Mouse (Mus musculus): Measurements from ENCODE around the gene Smg6.
"Not testable (repeated sequence)": the region's sequence is repeated elsewhere in the genome, so short reads cannot be mapped to it uniquely, and the experiment has no call there.

The Smg6 gene

GRCm38 (mm10) chr11:75167643-75168589, 242.3 kb downstream of the Smg6 start:
- peak; percentile 28 for DNase-seq (ENCODE audit: low spot score)

DNA sequence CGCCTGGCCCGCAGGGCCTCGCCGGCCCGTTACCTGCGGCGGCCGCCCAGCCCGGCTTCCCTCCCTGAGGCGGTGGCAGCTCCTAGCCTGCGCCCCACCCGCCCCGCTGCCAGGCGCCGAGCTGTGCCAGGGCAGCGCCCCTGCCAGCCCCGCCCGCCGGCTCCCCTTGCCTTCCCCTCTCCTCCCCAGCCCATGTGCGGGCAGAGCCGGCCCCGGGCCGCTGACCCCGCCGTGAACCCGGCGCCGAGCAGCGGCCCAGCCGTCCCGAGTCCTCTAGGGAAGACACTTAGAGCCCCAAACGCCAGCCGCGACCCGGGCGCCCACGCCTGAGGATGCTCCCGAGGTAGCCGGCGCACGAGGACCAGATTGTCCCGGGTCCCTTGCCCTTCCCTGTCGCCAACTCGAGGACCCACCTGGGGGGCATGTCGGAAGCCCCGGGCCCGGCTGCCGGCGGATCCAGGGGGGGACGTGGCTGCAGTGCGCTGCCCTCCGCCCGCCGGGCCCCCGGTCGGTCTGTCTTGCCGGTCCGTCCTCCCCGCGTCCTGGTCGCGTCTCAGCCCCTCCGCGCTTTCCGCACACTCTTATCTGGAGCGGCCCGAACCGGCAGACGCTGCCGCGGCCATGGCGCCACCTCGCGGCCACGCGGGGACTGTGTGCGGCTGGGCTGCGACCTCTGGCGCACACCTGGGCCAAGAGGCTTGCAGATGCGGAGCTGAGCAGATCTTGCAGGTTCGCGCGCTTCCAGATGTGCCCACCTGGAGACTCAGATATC, 243.2 kb downstream of the Smg6 start:
- peak; percentile 86 for DNase-seq (ENCODE audit: low spot score)

DNA sequence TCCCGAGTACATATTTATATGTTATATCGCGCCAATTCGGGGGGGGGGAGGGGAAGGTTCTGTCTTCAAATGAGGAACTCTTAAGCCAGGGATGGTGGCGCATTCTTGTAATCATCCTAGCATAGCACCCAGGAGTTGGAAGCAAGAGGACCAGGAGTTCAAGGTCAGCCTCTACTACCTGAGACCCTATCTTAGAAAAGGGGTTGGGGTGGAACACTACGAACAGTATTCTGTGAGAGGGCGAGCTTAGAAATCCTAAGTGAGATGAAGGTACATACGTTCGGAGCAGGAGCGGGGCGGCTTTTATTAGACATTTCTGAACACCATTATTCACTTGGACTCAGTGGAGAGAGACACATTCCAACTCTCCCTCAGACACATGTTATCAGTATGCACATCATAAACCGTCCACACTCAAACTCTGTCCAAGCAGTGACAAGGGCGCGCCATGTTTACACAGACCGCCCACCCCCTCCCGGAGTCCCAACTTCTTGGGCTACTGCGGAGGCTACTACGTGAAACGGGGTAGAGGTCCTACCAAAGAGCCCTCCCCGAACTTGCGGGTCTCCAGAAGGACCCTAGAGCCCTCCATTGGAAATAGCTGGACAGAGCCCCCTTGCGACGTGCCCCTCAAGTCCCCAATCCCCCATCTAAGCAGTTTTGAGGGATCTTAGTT, 243.9 kb downstream of the Smg6 start, which contains the start of gene Hic1:
TSS of gene Hic1 (minus strand) at position 115 of the 676 bp plus-strand sequence.
- DNase-seq (ENCODE audit: low spot score): no peak

GRCm38 (mm10) chr11:75170136-75170751, 244.6 kb downstream of the Smg6 start:
- peak; percentile 83 for DNase-seq (ENCODE audit: low spot score)

GRCm38 (mm10) chr11:75171186-75171865, 245.7 kb downstream of the Smg6 start:
- no peak for DNase-seq (ENCODE audit: low spot score)

DNA sequence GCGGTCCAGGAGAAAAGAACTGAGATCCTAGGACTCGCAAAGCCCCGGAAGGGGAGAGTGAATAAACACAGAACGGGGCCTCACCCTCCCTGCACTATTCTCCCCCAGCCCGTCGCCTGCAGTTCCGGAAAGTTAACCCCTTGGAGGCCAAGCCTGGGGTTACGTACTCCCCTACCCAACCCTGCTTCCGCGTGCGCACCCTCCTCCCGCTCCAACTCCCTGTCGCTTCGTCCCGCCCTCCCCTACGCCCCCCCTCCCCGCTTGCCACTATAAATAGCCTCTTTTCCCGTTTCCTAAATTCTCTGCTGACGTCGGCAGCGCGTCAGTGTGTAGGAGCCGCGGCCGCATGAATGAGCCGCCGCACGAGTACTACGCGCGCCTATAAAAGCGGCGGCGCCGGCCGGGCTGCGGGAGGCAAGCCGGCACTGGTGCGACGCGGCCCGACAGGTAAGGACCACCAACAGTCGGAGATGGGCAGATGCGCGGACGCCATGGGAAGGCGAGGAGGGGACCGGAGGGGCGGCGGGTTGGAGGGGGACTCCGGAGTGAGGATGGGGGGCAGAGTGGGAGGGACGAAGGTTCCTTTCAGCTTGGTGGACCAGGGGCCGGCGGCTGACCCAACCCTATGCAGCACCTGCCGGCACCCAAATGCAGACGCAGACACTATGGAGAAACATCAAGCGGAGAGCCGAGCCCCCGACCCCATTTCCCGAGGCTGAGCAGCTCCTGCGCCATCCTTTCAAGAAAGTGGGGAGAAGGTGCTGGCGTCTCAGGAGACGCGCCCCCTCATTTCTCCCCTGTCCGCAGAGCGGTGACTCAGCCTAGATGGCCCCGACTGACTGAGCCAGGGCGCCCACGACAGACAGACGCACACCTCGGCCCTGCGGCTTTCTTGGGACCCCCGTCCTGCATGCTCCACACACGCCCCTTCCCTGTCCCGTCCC, 246.8 kb downstream of the Smg6 start:
- DNase-seq (ENCODE audit: low spot score): peak; percentile 48

GRCm38 (mm10) chr11:75173095-75173798, 247.6 kb downstream of the Smg6 start:
- peak; percentile 98 for DNase-seq (ENCODE audit: low spot score)

GRCm38 (mm10) chr11:75173799-75174165, 248.2 kb downstream of the Smg6 start:
- no peak for DNase-seq (ENCODE audit: low spot score)

GRCm38 (mm10) chr11:75174574-75174973, 249.0 kb downstream of the Smg6 start:
- not testable (repeated sequence) for DNase-seq (ENCODE audit: low spot score)

GRCm38 (mm10) chr11:75178011-75178410, 252.4 kb downstream of the Smg6 start:
- DNase-seq (ENCODE audit: low spot score): no peak

- peak; percentile 94 for DNase-seq (ENCODE audit: low spot score)
These were observed 253.1 kb downstream of the Smg6 start, which contains the start of gene Ovca2 for GRCm38 (mm10) chr11:75178672-75179208. Gene Ovca2, minus strand, starts transcription at chr11:75178835.

DNA sequence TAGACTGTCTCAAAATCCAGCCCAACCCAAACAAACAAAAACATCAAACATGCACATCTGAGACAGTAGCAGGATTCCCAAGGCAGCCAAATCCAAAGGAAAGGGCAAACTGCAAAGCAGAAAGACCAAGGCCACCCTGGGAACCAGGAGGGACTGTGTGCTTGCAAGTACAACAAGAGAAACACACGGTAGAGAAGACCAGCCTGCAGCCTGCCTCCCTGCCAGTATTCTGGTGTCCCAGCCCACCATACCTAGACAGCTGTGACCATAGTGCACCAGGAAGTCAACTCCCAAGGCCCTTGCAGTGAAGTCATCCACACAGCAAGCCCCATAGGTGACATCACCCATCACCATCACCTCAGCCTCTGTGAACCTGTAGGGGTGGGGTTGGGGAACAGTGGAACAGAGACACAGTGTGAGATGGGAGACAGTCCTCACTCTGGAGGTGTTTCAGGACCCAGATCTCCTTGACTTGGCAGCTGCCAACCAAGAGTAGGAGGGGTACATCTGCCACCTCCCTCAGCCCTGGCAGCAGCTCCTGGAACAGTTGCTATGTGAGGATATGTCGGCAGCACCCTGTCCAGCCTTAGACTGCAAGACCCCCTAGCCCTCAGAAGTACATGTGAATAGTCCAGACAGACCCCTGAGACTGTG, 258.4 kb downstream of the Smg6 start:
- no peak for DNase-seq (ENCODE audit: low spot score)

DNA sequence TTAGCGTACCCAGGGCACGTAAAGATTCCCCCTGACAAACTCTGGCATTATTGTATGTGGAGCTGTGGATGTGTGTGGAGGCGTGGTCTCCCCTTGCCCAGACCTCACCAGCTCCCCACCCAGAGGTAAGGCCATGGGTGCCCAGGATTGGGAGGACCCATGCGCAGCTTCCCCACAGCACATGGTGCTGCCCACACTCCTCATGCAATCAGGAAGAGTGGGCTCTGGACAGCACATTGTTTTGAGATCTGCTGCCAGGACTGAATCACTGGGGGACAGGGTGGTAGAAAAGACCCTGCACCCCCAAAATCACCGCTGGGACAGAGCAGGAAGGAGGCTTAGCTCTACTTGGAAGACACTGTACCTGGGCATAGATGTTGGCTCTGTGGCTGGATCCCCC, 258.9 kb downstream of the Smg6 start:
- DNase-seq (ENCODE audit: low spot score): no peak

GRCm38 (mm10) chr11:75184986-75185385, 259.4 kb downstream of the Smg6 start:
- DNase-seq (ENCODE audit: low spot score): no peak

GRCm38 (mm10) chr11:75189713-75190370, 264.2 kb downstream of the Smg6 start:
- DNase-seq (ENCODE audit: low spot score): no peak

GRCm38 (mm10) chr11:75190371-75190724, 264.7 kb downstream of the Smg6 start:
- peak; percentile 84 for DNase-seq (ENCODE audit: low spot score)

DNA sequence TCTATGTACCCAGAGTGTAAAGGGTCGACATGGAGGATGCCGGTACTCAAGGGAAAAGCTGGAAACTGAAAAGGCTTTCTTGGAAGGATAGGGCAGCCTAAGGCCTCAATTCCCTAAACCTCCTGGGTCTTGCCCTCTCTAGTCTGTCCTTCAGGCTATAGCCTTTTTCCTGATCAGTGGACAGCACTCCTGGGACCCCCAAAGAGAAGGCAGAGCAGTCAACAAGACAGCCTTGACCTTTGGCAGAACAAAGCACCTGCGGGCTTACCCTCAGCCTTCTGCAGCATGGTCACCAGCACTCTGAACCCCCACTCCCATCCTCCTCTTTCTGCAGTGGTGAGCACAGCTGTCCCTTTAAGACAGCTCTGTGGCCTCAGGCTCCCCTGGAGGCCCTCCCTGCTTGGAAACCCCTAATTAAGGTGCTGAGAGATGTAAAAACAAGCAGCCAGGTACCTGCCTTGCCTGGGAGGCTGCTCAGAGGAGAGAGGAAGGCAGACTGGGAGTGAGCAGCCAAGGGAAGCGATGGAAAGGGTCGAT, 265.4 kb downstream of the Smg6 start, which contains the start of gene Dph1:
TSS of gene Dph1 (minus strand) at position 337 of the 537 bp plus-strand sequence.
- no peak for DNase-seq (ENCODE audit: low spot score)

GRCm38 (mm10) chr11:75191841-75192240, 266.2 kb downstream of the Smg6 start:
- no peak for DNase-seq (ENCODE audit: low spot score)
